ENCODE assay signal across 17 mouse cellular contexts in genomic region chr10:78284812-78285211, GRCm38 (mm10).
"Had no signal": no experiment of that assay in that cellular context is flagged by ENCODE, and none has a peak within 500 bp of the region (broad histone marks: within the 10 kb centered on the region; RNA-seq: fewer than 3 reads in every experiment).

No protein-coding gene starts in this region.

- H3K27me3 ChIP-seq: liver, embryonic 15.5 days; lung, embryonic 15.5 days; midbrain, embryonic 12.5 days; midbrain, embryonic 15.5 days; neural tube, embryonic 12.5 days; stomach, embryonic 15.5 days had no signal

- H3K4me2 ChIP-seq: liver, embryonic 12.5 days; liver, embryonic 15.5 days; lung, embryonic 15.5 days; midbrain, embryonic 12.5 days; midbrain, embryonic 15.5 days; neural tube, embryonic 12.5 days; stomach, embryonic 15.5 days had no signal

- H3K4me3 ChIP-seq: liver, embryonic 12.5 days; liver, embryonic 15.5 days; lung, embryonic 15.5 days; midbrain, embryonic 10.5 days; midbrain, embryonic 12.5 days; midbrain, embryonic 15.5 days; neural tube, embryonic 12.5 days; stomach, embryonic 15.5 days had no signal

- H3K9me3 ChIP-seq: liver, embryonic 12.5 days; liver, embryonic 15.5 days; lung, embryonic 15.5 days; midbrain, embryonic 10.5 days; midbrain, embryonic 12.5 days; midbrain, embryonic 15.5 days; neural tube, embryonic 12.5 days; stomach, embryonic 15.5 days had no signal

- H3K27ac ChIP-seq: liver, embryonic 12.5 days; liver, embryonic 15.5 days; lung, embryonic 15.5 days; macrophage; midbrain, embryonic 10.5 days; midbrain, embryonic 12.5 days; midbrain, embryonic 15.5 days; neural tube, embryonic 12.5 days; stomach, embryonic 15.5 days; stomach, postnatal 0 days had no signal

- ATAC-seq: lung, postnatal 0 days; midbrain, embryonic 15.5 days had no signal

- H3K4me1 ChIP-seq: liver, embryonic 15.5 days; lung, embryonic 15.5 days; midbrain, embryonic 10.5 days; midbrain, embryonic 12.5 days; midbrain, embryonic 15.5 days; neural tube, embryonic 12.5 days; stomach, embryonic 15.5 days had no signal

- DNase-seq: lung, adult 18-20 months; lung, postnatal 14 days; lung, postnatal 36 days; right cerebral cortex, postnatal 14 days; thymus, adult 2 months; thymus, postnatal 36 days had no signal

- H3K9ac ChIP-seq: liver, embryonic 12.5 days; liver, embryonic 15.5 days; lung, embryonic 15.5 days; midbrain, embryonic 12.5 days; midbrain, embryonic 15.5 days; neural tube, embryonic 12.5 days; stomach, embryonic 15.5 days had no signal
